ENCODE assay signal across 11 mouse cellular contexts in genomic region chr5:91909010-91909620, GRCm38 (mm10). TPM values are rescaled to one million over a fixed set of nuclear protein-coding genes. Genes with fewer than 3 reads are reported as not detected.
A peak's percentile ranks its signal among the peaks of the same experiment; 100 is the strongest.
DNase-seq lines count a peak whose midpoint lies in the region; ATAC-seq and TF ChIP-seq lines count a peak whose summit lies in the region.
"Had no signal": no experiment of that assay in that cellular context is flagged by ENCODE, and none has a peak within 500 bp of the region (broad histone marks: within the 10 kb centered on the region; RNA-seq: fewer than 3 reads in every experiment).

No protein-coding gene starts in this region.

- no peaks in the 10 kb centered on the region for H3K36me3 ChIP-seq in hindbrain, postnatal 0 days (ENCODE audit: insufficient read depth, low read length)
- no peaks in the 10 kb centered on the region for H3K36me3 ChIP-seq in hindbrain, embryonic 16.5 days (ENCODE audit: control insufficient read depth, insufficient read depth, low read length)
- H3K36me3 ChIP-seq: liver, embryonic 15.5 days had no signal

- H3K4me2 ChIP-seq in hindbrain, postnatal 0 days (ENCODE audit: low read depth, low read length) = no peak overlapping the region
- H3K4me2 ChIP-seq in hindbrain, embryonic 16.5 days (ENCODE audit: low read length) = no peak overlapping the region
- H3K4me2 ChIP-seq: liver, embryonic 15.5 days had no signal

- H3K4me3 ChIP-seq in hindbrain, postnatal 0 days (ENCODE audit: low read length) = no peak overlapping the region
- no peak overlapping the region for H3K4me3 ChIP-seq in hindbrain, embryonic 16.5 days (ENCODE audit: low read length)
- H3K4me3 ChIP-seq: liver, embryonic 15.5 days had no signal

- H3K27me3 ChIP-seq in hindbrain, postnatal 0 days (ENCODE audit: insufficient read depth, low read length) = no peaks in the 10 kb centered on the region
- no peaks in the 10 kb centered on the region for H3K27me3 ChIP-seq in hindbrain, embryonic 16.5 days (replicated peaks; ENCODE audit: control insufficient read depth, insufficient read depth, low read length)
- H3K27me3 ChIP-seq in Patski = no peaks in the 10 kb centered on the region
- H3K27me3 ChIP-seq: liver, embryonic 15.5 days had no signal

- H3K9me3 ChIP-seq in hindbrain, postnatal 0 days (ENCODE audit: low read length) = no peaks in the 10 kb centered on the region
- no peaks in the 10 kb centered on the region for H3K9me3 ChIP-seq in hindbrain, embryonic 16.5 days (ENCODE audit: control insufficient read depth, low read length)
- H3K9me3 ChIP-seq: liver, embryonic 15.5 days had no signal

- TF ChIP-seq CTCF in hindbrain, postnatal 0 days (IDR thresholded peaks at IDR 0.05; ENCODE audit: low read depth) = no peak
- no peak for TF ChIP-seq CTCF in Patski (IDR thresholded peaks at IDR 0.05)

- no peak overlapping the region for H3K9ac ChIP-seq in hindbrain, postnatal 0 days (replicated peaks; ENCODE audit: low read length)
- H3K9ac ChIP-seq in hindbrain, embryonic 16.5 days (ENCODE audit: low read depth, low read length) = no peak overlapping the region
- H3K9ac ChIP-seq: liver, embryonic 15.5 days had no signal

- peak; percentile 2 for DNase-seq in cerebellum, adult 8-10 months
- DNase-seq in cerebellum, adult 11-12 months = no peak
- peak; percentile 43 for DNase-seq in hindbrain, postnatal 0 days (ENCODE audit: low spot score)
- DNase-seq in Patski (ENCODE audit: low read depth, low spot score) = peak; percentile 89
- DNase-seq in heart, postnatal 14 days = peak; percentile 55 to 64
- DNase-seq in ovary, adult 18-20 months (ENCODE audit: low spot score) = no peak
- no peak for DNase-seq in ovary, postnatal 14 days (ENCODE audit: low spot score)
- DNase-seq: layer of hippocampus, postnatal 36 days; thymus, adult 2 months had no signal

- H3K4me1 ChIP-seq in hindbrain, postnatal 0 days (ENCODE audit: insufficient read depth, low read length) = no peaks in the 10 kb centered on the region
- no peaks in the 10 kb centered on the region for H3K4me1 ChIP-seq in hindbrain, embryonic 16.5 days (ENCODE audit: control insufficient read depth, insufficient read depth, low read depth, low read length)
- H3K4me1 ChIP-seq: liver, embryonic 15.5 days had no signal

- peak; percentile 46; the same call in 1 of the 2 replicates for ATAC-seq in hindbrain, postnatal 0 days
- ATAC-seq in hindbrain, embryonic 16.5 days = no peak
- peak; percentile 37 for ATAC-seq in Patski

- H3K27ac ChIP-seq in hindbrain, postnatal 0 days = no peak overlapping the region
- H3K27ac ChIP-seq in hindbrain, embryonic 16.5 days (ENCODE audit: low read depth, low read length) = no peak overlapping the region
- H3K27ac ChIP-seq: liver, embryonic 15.5 days had no signal

- CTCF ChIA-PET in Patski (lab: Charles Lee) = interaction anchor here (1.5 to 1.8 kb wide), 3 partner anchors 11 to 52 kb away, joined by 3 to 5 read pairs (median 3); no protein-coding TSS in a partner anchor

- intact Hi-C loops in heart, postnatal 14 days (cut with DNase I) = no loop called here

- in situ Hi-C loops in Patski (cut with MboI; ENCODE audit: low pct_unique_long_range_greater_than_20kb) = no loop called here

- 27% methylated on average over 10 of the region's 10 CpGs for WGBS in hindbrain, postnatal 0 days
- WGBS in hindbrain, embryonic 16.5 days = 47% methylated on average over 10 of the region's 10 CpGs

- POLR2A ChIA-PET in Patski (lab: Charles Lee) = interaction anchor here (0.7 to 0.8 kb wide), 2 partner anchors 52 to 446 kb away, joined by 3 read pairs; no protein-coding TSS in a partner anchor

RNA-seq across cellular contexts. Expression of gene Rchy1, which starts 53.8 kb away (rescaled TPM):
- total RNA-seq in hindbrain, postnatal 0 days (2014; rRNA removed) = 23.2 and 35.6 TPM in 2 replicates
- polyA plus RNA-seq in hindbrain, postnatal 0 days (2015; fragmentation: Nextera tagmentation; extraction: Ambion mirVana) = 76.6 and 81.2 TPM in 2 replicates
- polyA plus RNA-seq in hindbrain, embryonic 16.5 days (2015; fragmentation: Nextera tagmentation; extraction: Ambion mirVana) = 77.9 and 78.5 TPM in 2 replicates
- 66.1 TPM for polyA plus RNA-seq in Patski (2021)
- 10 to 100 TPM; 32.3 to 35.0 TPM for total RNA-seq in heart, postnatal 14 days (2021)

Comparison
In these comparisons a context has a peak if more than half of its experiments do, and no peak if none do; other contexts are left out.
1. DNase-seq: peak in cerebellum, adult 8-10 months (single experiment), hindbrain, postnatal 0 days (single experiment), Patski (single experiment) and heart, postnatal 14 days (2 of 2); none in cerebellum, adult 11-12 months (single experiment), ovary, adult 18-20 months (single experiment) and ovary, postnatal 14 days (single experiment).